Mouse (Mus musculus) liver, embryonic 13.5 days (tissue): ENCODE measurements around the gene Ppp1r18. TPM values are rescaled to one million over a fixed set of nuclear protein-coding genes. Genes with fewer than 3 reads are reported as not detected.
A peak's percentile ranks its signal among the peaks of the same experiment; 100 is the strongest.

Experiments used
- ATAC-seq: fragments of 200-750 bp; cut with Nextera tagmentation; 2 replicates; pipeline ENCODE4 v1.8.0; 2017; ENCODE audit warnings: low read depth, mild to moderate bottlenecking, moderate number of reproducible peaks, moderate library complexity
- DNase-seq: peaks from one replicate; pipeline ENCODE4 v3.0.0; 2022
- H3K27ac ChIP-seq: fragments of 300-500 bp; sonication (generic); 2 replicates; pipeline ENCODE4 v1.5.1; 2015; ENCODE audit warnings: moderate library complexity, mild to moderate bottlenecking, inconsistent platforms
- H3K27me3 ChIP-seq: fragments of 300-500 bp; sonication (generic); 2 replicates; pipeline ENCODE4 v1.6.1; 2015; ENCODE audit warnings: mild to moderate bottlenecking, inconsistent platforms
- H3K36me3 ChIP-seq: fragments of 300-500 bp; sonication (generic); 2 replicates; pipeline ENCODE4 v1.6.1; 2015; ENCODE audit warnings: mild to moderate bottlenecking, inconsistent platforms
- H3K4me1 ChIP-seq: fragments of 300-500 bp; sonication (generic); replicated peaks from 2 replicates; pipeline ENCODE4 v1.6.1; 2015; ENCODE audit warnings: inconsistent platforms
- H3K4me2 ChIP-seq: fragments of 300-500 bp; sonication (generic); 2 replicates; pipeline ENCODE4 v1.6.1; 2015; ENCODE audit warnings: inconsistent platforms, mild to moderate bottlenecking, moderate library complexity
- H3K4me3 ChIP-seq: fragments of 300-500 bp; sonication (generic); replicated peaks from 2 replicates; pipeline ENCODE4 v1.5.1; 2015; ENCODE audit warnings: mild to moderate bottlenecking, inconsistent platforms
- H3K9ac ChIP-seq: fragments of 300-500 bp; sonication (generic); 2 replicates; pipeline ENCODE4 v1.6.1; 2015; ENCODE audit warnings: mild to moderate bottlenecking, inconsistent platforms
- H3K9me3 ChIP-seq: fragments of 300-500 bp; sonication (generic); replicated peaks from 2 replicates; pipeline ENCODE4 v1.6.1; 2016; ENCODE audit warnings: inconsistent platforms
- WGBS: fragments of 180-500 bp; shearing (Covaris S2); methylation state at CpG from one replicate; pipeline ENCODE4 v1.1.7; 2015; ENCODE audit not compliant: insufficient replicate concordance; 5-methylcytosine and 5-hydroxymethylcytosine counted together
- microRNA counts: library from miRNA; unstranded; fragments of <30 nt; microRNA quantifications from one replicate; lab custom pipeline; 2016
- microRNA-seq: library from miRNA; unstranded; fragments of <30 nt; microRNA quantifications from one replicate; pipeline ENCODE4, GENCODE M21; 2016
- polyA plus RNA-seq: library from polyadenylated mRNA; unstranded; fragments of >200 nt; fragmentation: Nextera tagmentation; extraction: Ambion mirVana; gene quantifications from 2 replicates; pipeline ENCODE4 v1.2.1, GENCODE M21; 2015

The Ppp1r18 gene
- polyA plus RNA-seq, 1 experiment from 2014 or later: 8.0 TPM

- H3K4me3 ChIP-seq: no peak overlapping the region
- WGBS: 90% methylated on average over 4 of the region's 4 CpGs
- DNase-seq (no peak), ATAC-seq (no peak)
- no peaks in the 10 kb centered on the region for H3K27me3 ChIP-seq
- H3K4me1 ChIP-seq: peaks cover 91% of the 10 kb centered on the region
- no peak overlapping the region for H3K4me2 ChIP-seq
- H3K36me3 ChIP-seq: peaks cover 79% of the 10 kb centered on the region
- H3K9me3 ChIP-seq: no peaks in the 10 kb centered on the region
- H3K27ac ChIP-seq: peak overlapping the region; percentile 53; the same call in 1 of the 2 replicates
- no peak overlapping the region; the same call in 1 of the 2 replicates for H3K9ac ChIP-seq
Observed at GRCm38 (mm10) chr17:35923281-35923680, 57.9 kb downstream of the Ppp1r18 start.

MicroRNAs encoded within 50 kb of the gene (microRNA counts, 519-probe panel; counts per million panel counts)
- 114 counts per million for microRNA mmu-miR-1894-3p (lab: Ali Mortazavi, UCI)
- 114 counts per million for microRNA mmu-miR-1894-5p (lab: Ali Mortazavi, UCI)

Small RNAs within 50 kb of the gene (microRNA-seq; reads per million reads assigned to microRNA genes)
- gene Gm28033: 2.6 reads per million
- gene Mir1894: not detected

Other genes with a start within 250 kb of the Ppp1r18 start
- gene Gm9573, start 239.0 kb upstream of the Ppp1r18 start, polyA plus RNA-seq: not detected in 2 replicates
- 0.03 and 0.06 TPM in 2 replicates for gene Mucl3, start 221.9 kb upstream of the Ppp1r18 start, polyA plus RNA-seq
- 7.7 TPM in 2 replicates for gene Vars2, start 198.0 kb upstream of the Ppp1r18 start, polyA plus RNA-seq
- 31.9 and 33.9 TPM in 2 replicates for gene Gtf2h4, start 191.9 kb upstream of the Ppp1r18 start, polyA plus RNA-seq
- 2.9 and 3.7 TPM in 2 replicates for gene Ddr1, start 161.0 kb upstream of the Ppp1r18 start, polyA plus RNA-seq
- 21.6 and 23.2 TPM in 2 replicates for gene Ier3, start 43.9 kb upstream of the Ppp1r18 start, polyA plus RNA-seq
- 38.2 and 38.5 TPM in 2 replicates for gene Flot1, start 42.4 kb upstream of the Ppp1r18 start, polyA plus RNA-seq
- 520 and 547 TPM in 2 replicates for gene Tubb5, start 27.3 kb upstream of the Ppp1r18 start, polyA plus RNA-seq
- gene Mdc1, start 24.1 kb upstream of the Ppp1r18 start, polyA plus RNA-seq: 8.0 and 8.8 TPM in 2 replicates
- gene Nrm, start 4.3 kb upstream of the Ppp1r18 start, polyA plus RNA-seq: 23.0 and 25.4 TPM in 2 replicates
- 35.2 and 40.3 TPM in 2 replicates for gene Dhx16, start 14.2 kb downstream of the Ppp1r18 start, polyA plus RNA-seq
- 14.3 and 15.1 TPM in 2 replicates for gene 2310061I04Rik, start 31.8 kb downstream of the Ppp1r18 start, polyA plus RNA-seq
- gene Atat1, start 44.5 kb downstream of the Ppp1r18 start, polyA plus RNA-seq: 9.3 and 9.9 TPM in 2 replicates
- 105 and 106 TPM in 2 replicates for gene Mrps18b, start 50.8 kb downstream of the Ppp1r18 start, polyA plus RNA-seq
- 19.4 and 27.5 TPM in 2 replicates for gene Ppp1r10, start 50.8 kb downstream of the Ppp1r18 start, polyA plus RNA-seq
- 81.3 and 110 TPM in 2 replicates for gene Abcf1, start 104.2 kb downstream of the Ppp1r18 start, polyA plus RNA-seq
- 14.6 and 15.2 TPM in 2 replicates for gene Gnl1, start 114.3 kb downstream of the Ppp1r18 start, polyA plus RNA-seq
- 8.3 and 8.7 TPM in 2 replicates for gene Prr3, start 114.6 kb downstream of the Ppp1r18 start, polyA plus RNA-seq
- 5.2 and 5.7 TPM in 2 replicates for gene H2-T24, start 155.0 kb downstream of the Ppp1r18 start, polyA plus RNA-seq
- gene H2-T23, start 167.3 kb downstream of the Ppp1r18 start, polyA plus RNA-seq: 23.1 and 24.0 TPM in 2 replicates
- 9.2 and 9.4 TPM in 2 replicates for gene H2-T22, start 177.2 kb downstream of the Ppp1r18 start, polyA plus RNA-seq
- gene Gm6034, start 177.4 kb downstream of the Ppp1r18 start, polyA plus RNA-seq: not detected in 2 replicates
- 0.08 TPM in 1 of 2 replicates, not detected in the other for gene Gm11127, start 192.8 kb downstream of the Ppp1r18 start, polyA plus RNA-seq